Mouse (Mus musculus): Measurements from ENCODE around the gene Fuca1. TPM values are rescaled to one million over a fixed set of nuclear protein-coding genes. Genes with fewer than 3 reads are reported as not detected.
"Not testable (repeated sequence)": the region's sequence is repeated elsewhere in the genome, so short reads cannot be mapped to it uniquely, and the experiment has no call there.

The Fuca1 gene
- polyA plus RNA-seq, 1 experiment from 2014 or later = 52.3 TPM

GRCm38 (mm10) chr4:135934708-135935500, 14.4 kb downstream of the Fuca1 start:
- Histone ChIP-seq H3K27ac (no peak overlapping the region), H3K4me3 (no peak overlapping the region), H3K36me3 (peaks cover 48% of the 10 kb centered on the region), H3K4me1 (0 out of 2 replicates have a peak, but pooled peaks cover 3% of the 10 kb centered on the region), H3K27me3 (ENCODE audit: low read depth, poor library complexity, severe bottlenecking) (no peaks in the 10 kb centered on the region), H3K9me3 (replicated peaks) (no peaks in the 10 kb centered on the region)
- 79% methylated on average over 12 of the region's 12 CpGs for WGBS
- no peak for DNase-seq (ENCODE audit: low spot score)

- no peak overlapping the region for H3K27ac ChIP-seq
- H3K4me3 ChIP-seq = no peak overlapping the region
- WGBS = 90% methylated on average over 5 of the region's 5 CpGs
These were observed 15.0 kb downstream of the Fuca1 start for GRCm38 (mm10) chr4:135935502-135935901.

GRCm38 (mm10) chr4:135938858-135939257, 18.3 kb downstream of the Fuca1 start:
- Histone ChIP-seq H3K4me3 (no peak overlapping the region), H3K27me3 (ENCODE audit: low read depth, poor library complexity, severe bottlenecking) (no peaks in the 10 kb centered on the region), H3K27ac (no peak overlapping the region), H3K36me3 (peaks cover 29% of the 10 kb centered on the region), H3K9me3 (replicated peaks) (no peaks in the 10 kb centered on the region), H3K4me1 (0 out of 2 replicates have a peak, but pooled peaks cover 3% of the 10 kb centered on the region)
- no peak for DNase-seq (ENCODE audit: low spot score)
- WGBS = 74% methylated on average over 7 of the region's 7 CpGs

More at GRCm38 (mm10) chr4:135935502-135935901, 15.0 kb downstream of the Fuca1 start:
- H3K36me3 ChIP-seq = peaks cover 47% of the 10 kb centered on the region
- H3K4me1 ChIP-seq = 0 out of 2 replicates have a peak, but pooled peaks cover 3% of the 10 kb centered on the region
- no peaks in the 10 kb centered on the region for H3K9me3 ChIP-seq (replicated peaks)
- no peak for DNase-seq (ENCODE audit: low spot score)
- H3K27me3 ChIP-seq (ENCODE audit: low read depth, poor library complexity, severe bottlenecking) = no peaks in the 10 kb centered on the region

- not testable (repeated sequence) for H3K4me3 ChIP-seq; H3K9me3 ChIP-seq (replicated peaks); H3K27me3 ChIP-seq (ENCODE audit: low read depth, poor library complexity, severe bottlenecking); DNase-seq (ENCODE audit: low spot score); H3K4me1 ChIP-seq; H3K27ac ChIP-seq
- 86% methylated on average over 8 of the region's 8 CpGs for WGBS
- peaks cover 24% of the 10 kb centered on the region for H3K36me3 ChIP-seq
These were observed 20.5 kb downstream of the Fuca1 start for GRCm38 (mm10) chr4:135941026-135941425.

GRCm38 (mm10) chr4:135942193-135942592, 21.7 kb downstream of the Fuca1 start:
- Histone ChIP-seq H3K27me3 (ENCODE audit: low read depth, poor library complexity, severe bottlenecking) (no peaks in the 10 kb centered on the region), H3K4me1 (peaks cover 15% of the 10 kb centered on the region), H3K9me3 (replicated peaks) (no peaks in the 10 kb centered on the region), H3K4me3 (no peak overlapping the region), H3K36me3 (peaks cover 22% of the 10 kb centered on the region), H3K27ac (no peak overlapping the region)
- WGBS = 94% methylated on average over 6 of the region's 6 CpGs
- DNase-seq (ENCODE audit: low spot score) = no peak

GRCm38 (mm10) chr4:135943389-135943788, 22.9 kb downstream of the Fuca1 start:
- 66% methylated on average over 4 of the region's 4 CpGs for WGBS
- H3K4me3 ChIP-seq = no peak overlapping the region
- H3K27me3 ChIP-seq (ENCODE audit: low read depth, poor library complexity, severe bottlenecking) = no peaks in the 10 kb centered on the region
- H3K9me3 ChIP-seq (replicated peaks) = no peaks in the 10 kb centered on the region
- no peak for DNase-seq (ENCODE audit: low spot score)
- H3K36me3 ChIP-seq = peaks cover 22% of the 10 kb centered on the region
- peaks cover 16% of the 10 kb centered on the region for H3K4me1 ChIP-seq
- no peak overlapping the region for H3K27ac ChIP-seq

GRCm38 (mm10) chr4:135945706-135946105, 25.2 kb downstream of the Fuca1 start:
- peak overlapping the region; percentile 64; the same call in 1 of the 2 replicates for H3K27ac ChIP-seq
- H3K4me3 ChIP-seq = peak overlapping the region; percentile 80
- H3K27me3 ChIP-seq (ENCODE audit: low read depth, poor library complexity, severe bottlenecking) = no peaks in the 10 kb centered on the region
- H3K4me1 ChIP-seq = peaks cover 20% of the 10 kb centered on the region
- 81% methylated on average over 10 of the region's 10 CpGs for WGBS
- DNase-seq (ENCODE audit: low spot score) = no peak
- peaks cover 5% of the 10 kb centered on the region for H3K36me3 ChIP-seq
- H3K9me3 ChIP-seq (replicated peaks) = no peaks in the 10 kb centered on the region

GRCm38 (mm10) chr4:135946278-135946658, 25.7 kb downstream of the Fuca1 start, which contains the start of gene Hmgcl:
Gene Hmgcl (plus strand): TSS chr4:135946448.
- no peaks in the 10 kb centered on the region for H3K9me3 ChIP-seq (replicated peaks)
- peak; percentile 95 for DNase-seq (ENCODE audit: low spot score)
- 0% methylated on average over 23 of the region's 23 CpGs for WGBS
- no peaks in the 10 kb centered on the region for H3K27me3 ChIP-seq (ENCODE audit: low read depth, poor library complexity, severe bottlenecking)
- H3K4me3 ChIP-seq = peak within 1 kb of the TSS; percentile 80
- H3K27ac ChIP-seq = peak within 1 kb of the TSS; percentile 64
- H3K36me3 ChIP-seq = peaks cover 4% of the 10 kb centered on the region
- peaks cover 20% of the 10 kb centered on the region for H3K4me1 ChIP-seq

GRCm38 (mm10) chr4:135946659-135947301, 26.2 kb downstream of the Fuca1 start:
- Histone ChIP-seq H3K27me3 (ENCODE audit: low read depth, poor library complexity, severe bottlenecking) (no peaks in the 10 kb centered on the region), H3K4me3 (peak overlapping the region; percentile 80), H3K27ac (peak overlapping the region; percentile 64), H3K9me3 (replicated peaks) (0 out of 2 replicates have a peak, but pooled peaks cover 2% of the 10 kb centered on the region), H3K36me3 (peaks cover 9% of the 10 kb centered on the region), H3K4me1 (peaks cover 20% of the 10 kb centered on the region)
- DNase-seq (ENCODE audit: low spot score) = peak; percentile 45
- 3% methylated on average over 28 of the region's 28 CpGs for WGBS

GRCm38 (mm10) chr4:135948142-135948541, 27.6 kb downstream of the Fuca1 start:
- no peaks in the 10 kb centered on the region for H3K27me3 ChIP-seq (ENCODE audit: low read depth, poor library complexity, severe bottlenecking)
- H3K4me1 ChIP-seq = peaks cover 20% of the 10 kb centered on the region
- 0 out of 2 replicates have a peak, but pooled peaks cover 2% of the 10 kb centered on the region for H3K9me3 ChIP-seq (replicated peaks)
- no peak overlapping the region for H3K4me3 ChIP-seq
- peaks cover 22% of the 10 kb centered on the region for H3K36me3 ChIP-seq
- WGBS = 95% methylated on average over 8 of the region's 8 CpGs
- no peak for DNase-seq (ENCODE audit: low spot score)
- no peak overlapping the region for H3K27ac ChIP-seq

- DNase-seq (ENCODE audit: low spot score) = no peak
- H3K36me3 ChIP-seq = peaks cover 24% of the 10 kb centered on the region
- H3K4me3 ChIP-seq = no peak overlapping the region
- no peaks in the 10 kb centered on the region for H3K27me3 ChIP-seq (ENCODE audit: low read depth, poor library complexity, severe bottlenecking)
- 92% methylated on average over 10 of the region's 10 CpGs for WGBS
- no peak overlapping the region for H3K27ac ChIP-seq
- 0 out of 2 replicates have a peak, but pooled peaks cover 2% of the 10 kb centered on the region for H3K9me3 ChIP-seq (replicated peaks)
- peaks cover 20% of the 10 kb centered on the region for H3K4me1 ChIP-seq
These were observed 28.9 kb downstream of the Fuca1 start for GRCm38 (mm10) chr4:135949475-135949874.

GRCm38 (mm10) chr4:135949911-135950310, 29.4 kb downstream of the Fuca1 start:
- WGBS = 76% methylated on average over 6 of the region's 6 CpGs

GRCm38 (mm10) chr4:135950365-135950764, 29.8 kb downstream of the Fuca1 start:
- no peak overlapping the region for H3K27ac ChIP-seq
- peaks cover 20% of the 10 kb centered on the region for H3K4me1 ChIP-seq
- no peaks in the 10 kb centered on the region for H3K27me3 ChIP-seq (ENCODE audit: low read depth, poor library complexity, severe bottlenecking)
- peaks cover 31% of the 10 kb centered on the region for H3K36me3 ChIP-seq
- WGBS = 94% methylated on average over 6 of the region's 6 CpGs
- H3K9me3 ChIP-seq (replicated peaks) = 0 out of 2 replicates have a peak, but pooled peaks cover 2% of the 10 kb centered on the region
- H3K4me3 ChIP-seq = no peak overlapping the region
- no peak for DNase-seq (ENCODE audit: low spot score)

More at GRCm38 (mm10) chr4:135949911-135950310, 29.4 kb downstream of the Fuca1 start:
- Histone ChIP-seq H3K27me3 (ENCODE audit: low read depth, poor library complexity, severe bottlenecking) (no peaks in the 10 kb centered on the region), H3K27ac (no peak overlapping the region), H3K9me3 (replicated peaks) (0 out of 2 replicates have a peak, but pooled peaks cover 2% of the 10 kb centered on the region), H3K4me1 (peaks cover 20% of the 10 kb centered on the region), H3K4me3 (no peak overlapping the region), H3K36me3 (peaks cover 27% of the 10 kb centered on the region)
- DNase-seq (ENCODE audit: low spot score) = no peak

Measured in limb, embryonic 10.5 days (tissue).